Mouse (Mus musculus): ENCODE measurements around the gene Cyp4f14.

Cyp4f14 gene

DNA sequence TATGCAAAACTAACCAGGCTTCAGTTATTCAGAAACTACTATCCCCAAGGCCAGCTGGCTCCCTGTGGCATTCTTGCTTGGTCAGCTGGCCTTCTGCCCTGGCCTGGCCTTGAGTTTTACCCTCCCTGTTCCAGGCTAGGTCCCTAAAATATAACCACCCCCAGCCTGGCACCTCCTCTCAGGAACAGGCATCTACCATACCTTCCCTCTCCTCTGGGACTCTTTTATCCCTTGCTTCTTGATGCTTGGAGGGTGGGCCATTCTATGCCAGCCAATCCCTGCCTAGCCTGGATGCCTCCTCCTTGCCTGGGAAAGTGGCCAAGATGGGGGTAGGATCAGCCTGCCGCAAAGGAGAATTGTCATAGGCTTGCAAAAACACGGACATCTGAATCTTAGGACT is at the start of gene Cyp4f14:
Cyp4f14 (minus strand) TSS at position 212 of the 400 bp plus-strand sequence.
- DNase-seq (ENCODE audit: low spot score in 2 of 2) = peak; percentile 24 to 32

DNA sequence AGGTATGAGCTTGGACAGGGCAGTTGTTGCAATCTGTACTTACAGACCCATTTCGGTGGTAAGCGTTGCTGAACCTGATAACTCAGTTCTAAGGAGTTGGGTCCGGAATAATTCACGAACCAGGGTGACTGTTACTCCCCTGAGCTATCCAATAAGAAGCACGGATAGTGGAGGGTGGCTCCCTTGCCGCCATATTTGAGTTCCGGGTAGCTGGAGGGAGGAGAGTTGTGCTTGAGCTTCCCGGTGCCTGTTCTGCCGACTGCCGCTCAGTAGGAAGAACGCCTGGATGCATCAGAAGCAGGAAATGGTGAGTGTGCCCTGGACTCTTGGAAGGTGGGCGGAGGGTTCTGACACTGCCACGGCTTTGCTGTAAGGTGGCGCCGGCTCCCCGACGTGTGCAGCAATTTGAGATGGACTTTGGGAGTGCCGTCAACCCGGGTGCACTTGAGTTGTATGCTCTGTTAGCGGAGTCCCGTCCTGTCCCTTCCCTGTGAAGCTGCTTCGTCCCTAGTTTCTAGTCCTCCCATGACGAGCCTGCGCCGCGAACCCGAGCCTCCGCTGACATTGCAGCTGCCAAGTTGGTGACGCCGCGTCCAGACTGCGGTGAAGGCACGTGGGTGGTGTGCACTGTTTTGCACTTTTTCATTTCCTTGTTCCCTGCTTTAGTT is 48.6 kb upstream of the Cyp4f14 start, which contains the start of gene Zfp472:
Zfp472 (plus strand) TSS at position 192 of the 668 bp plus-strand sequence.
- peak; percentile 95 to 96 for DNase-seq (ENCODE audit: low spot score in 2 of 2)

- no peak for DNase-seq (ENCODE audit: low spot score in 2 of 2)
Observed at GRCm38 (mm10) chr17:32965253-32965622, 48.1 kb upstream of the Cyp4f14 start.

GRCm38 (mm10) chr17:32951441-32951840 is 34.3 kb upstream of the Cyp4f14 start:
- peak; percentile 52 to 67 for DNase-seq (ENCODE audit: low spot score in 2 of 2)

DNA sequence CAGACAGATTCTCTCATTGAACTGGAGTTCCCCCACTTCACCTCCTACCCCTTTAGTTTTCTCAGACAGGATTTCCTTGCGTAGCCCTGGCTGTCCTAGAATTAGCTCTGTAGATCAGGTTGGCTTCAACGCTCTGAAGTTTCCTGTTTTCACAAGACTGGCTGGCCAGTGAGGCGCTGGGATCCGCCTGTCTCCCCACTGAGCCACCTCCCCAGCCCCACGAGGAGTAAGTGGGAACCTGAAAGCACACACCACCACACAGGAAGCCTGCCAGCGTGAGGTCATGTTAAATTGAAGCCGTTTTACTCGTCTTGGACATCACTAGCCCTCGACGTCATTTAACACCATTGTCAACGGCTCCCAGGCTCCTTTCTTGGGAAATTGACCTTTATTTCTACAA is 33.9 kb upstream of the Cyp4f14 start:
- DNase-seq (ENCODE audit: low spot score in 2 of 2) = no peak

DNA sequence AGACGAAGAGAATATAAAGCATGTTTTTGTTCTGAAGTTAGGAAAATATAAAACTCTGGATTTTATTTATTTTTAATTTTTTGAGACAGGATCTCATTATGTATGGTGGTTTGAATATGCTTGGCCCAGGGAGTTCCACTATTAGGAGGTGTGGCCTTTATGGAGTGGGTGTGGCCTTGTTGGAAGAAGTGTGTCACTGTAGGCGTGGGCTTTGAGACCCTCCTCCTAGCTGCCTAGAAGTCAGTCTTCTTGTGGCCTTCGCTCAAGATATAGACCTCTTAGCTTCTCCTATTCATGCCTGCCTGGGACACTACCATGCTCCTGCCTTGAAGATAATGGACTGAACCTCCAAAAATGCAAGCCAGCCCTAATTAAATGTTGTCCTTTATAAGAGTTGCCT is 33.0 kb upstream of the Cyp4f14 start:
- no peak for DNase-seq (ENCODE audit: low spot score in 2 of 2)

GRCm38 (mm10) chr17:32947215-32947914 is 30.2 kb upstream of the Cyp4f14 start, which contains the start of gene Cyp4f13:
Gene Cyp4f13, minus strand, starts transcription at chr17:32947402.
- DNase-seq (ENCODE audit: low spot score in 2 of 2) = peak; percentile 98

DNA sequence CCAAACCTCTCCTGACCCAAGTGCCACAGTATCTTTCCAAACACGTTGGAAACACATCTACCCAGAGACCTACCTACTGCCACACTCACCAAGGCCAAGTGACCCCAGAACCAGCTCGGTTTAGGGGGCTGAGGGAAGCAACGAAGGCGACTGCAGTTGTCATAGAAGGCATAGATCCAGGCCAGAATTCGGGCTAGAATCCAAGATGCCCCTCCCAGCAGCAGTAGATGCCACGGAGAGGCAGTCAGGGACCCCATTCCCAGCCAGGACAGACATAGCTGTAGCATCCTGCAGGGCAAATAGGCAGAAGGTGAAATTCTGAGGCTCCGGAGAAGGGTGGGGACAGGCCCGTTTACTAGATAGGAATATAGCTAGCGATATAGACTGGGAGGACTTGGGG is 29.6 kb upstream of the Cyp4f14 start:
- DNase-seq (ENCODE audit: low spot score in 2 of 2) = peak in 1 of 2 experiments; percentile 4

GRCm38 (mm10) chr17:32944402-32945035 is 27.4 kb upstream of the Cyp4f14 start:
- no peak for DNase-seq (ENCODE audit: low spot score in 2 of 2)

DNA sequence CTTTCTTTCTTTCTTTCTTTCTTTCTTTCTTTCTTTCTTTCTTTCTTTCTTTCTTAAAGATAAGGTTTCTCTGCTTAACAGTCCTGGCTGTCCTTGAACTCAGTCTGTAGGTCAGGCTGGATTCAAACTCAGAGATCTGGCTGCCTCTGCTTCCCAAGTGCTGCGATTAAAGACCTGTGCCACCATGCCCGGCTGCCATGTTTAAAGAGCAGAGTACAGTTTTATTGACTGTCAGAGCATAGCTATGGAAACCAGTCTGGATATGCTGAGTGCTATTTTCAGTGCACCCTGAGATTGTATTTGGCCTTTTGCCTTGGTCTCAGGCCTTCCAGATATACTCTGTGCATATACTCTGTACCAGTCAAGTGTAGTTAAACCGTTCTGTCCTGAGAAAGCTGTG is 26.5 kb upstream of the Cyp4f14 start:
- no peak for DNase-seq (ENCODE audit: low spot score in 2 of 2)

DNA sequence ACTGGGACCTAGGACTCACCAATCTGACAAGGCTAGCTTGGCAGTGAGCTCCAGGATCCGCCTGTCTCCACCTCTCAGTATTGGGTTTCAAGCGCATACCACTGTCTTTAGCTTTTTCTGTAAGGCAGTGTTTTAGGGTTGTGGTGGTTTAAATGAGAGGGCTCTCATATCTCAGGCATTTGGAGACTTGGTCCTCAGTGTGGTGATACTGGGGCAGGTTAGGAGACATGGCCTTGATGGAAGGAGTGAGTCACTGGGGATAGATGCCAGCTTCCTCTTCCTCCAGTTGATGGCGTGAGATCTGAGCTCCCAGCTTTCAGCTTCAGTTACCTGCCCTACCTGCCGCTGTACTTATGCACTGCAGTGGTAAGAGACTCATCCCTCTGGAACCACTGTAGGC is 22.7 kb upstream of the Cyp4f14 start:
- no peak for DNase-seq (ENCODE audit: low spot score in 2 of 2)

- DNase-seq (ENCODE audit: low spot score in 2 of 2) = no peak
Observed at GRCm38 (mm10) chr17:32927803-32928202, 10.7 kb upstream of the Cyp4f14 start.

DNA sequence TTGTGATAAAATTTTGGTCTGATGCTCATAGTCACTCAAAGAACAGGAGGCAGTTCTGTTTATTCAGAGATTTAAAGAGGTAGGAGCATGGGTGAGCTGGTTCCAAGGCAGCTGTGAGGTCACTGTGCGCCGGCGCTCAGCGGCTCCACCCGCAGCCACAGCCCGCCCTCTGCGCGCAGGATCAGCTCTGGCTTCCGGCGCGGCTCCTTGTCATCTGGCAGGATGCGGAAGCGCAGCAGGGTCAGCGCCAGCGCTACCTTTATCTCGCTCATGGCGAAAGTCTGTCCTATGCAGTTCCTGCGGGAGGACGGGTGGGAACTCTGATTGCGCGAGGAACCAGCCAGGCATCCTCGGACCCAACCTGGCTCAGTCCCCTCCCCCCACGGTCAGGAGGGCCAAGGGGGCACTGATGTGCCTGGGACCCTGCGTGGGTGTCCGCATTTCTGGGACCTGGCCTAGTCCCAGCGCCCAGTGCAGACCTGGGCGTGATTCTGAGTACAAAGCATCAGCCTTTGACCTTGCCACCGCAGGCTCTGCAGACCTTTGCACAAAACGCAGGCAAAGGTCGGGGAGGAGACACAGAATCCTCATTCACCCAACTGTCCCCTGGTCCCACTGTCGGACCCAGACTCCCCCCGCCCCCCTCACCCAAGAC is 7.6 kb upstream of the Cyp4f14 start:
- peak; percentile 75 to 76 for DNase-seq (ENCODE audit: low spot score in 2 of 2)

GRCm38 (mm10) chr17:32923681-32924080 is 6.5 kb upstream of the Cyp4f14 start:
- DNase-seq (ENCODE audit: low spot score in 2 of 2) = no peak

- DNase-seq (ENCODE audit: low spot score in 2 of 2) = no peak
Observed at GRCm38 (mm10) chr17:32919123-32919522, 2.0 kb upstream of the Cyp4f14 start.

GRCm38 (mm10) chr17:32916075-32916474 is 1.1 kb downstream of the Cyp4f14 start:
- DNase-seq (ENCODE audit: low spot score in 2 of 2) = no peak

DNA sequence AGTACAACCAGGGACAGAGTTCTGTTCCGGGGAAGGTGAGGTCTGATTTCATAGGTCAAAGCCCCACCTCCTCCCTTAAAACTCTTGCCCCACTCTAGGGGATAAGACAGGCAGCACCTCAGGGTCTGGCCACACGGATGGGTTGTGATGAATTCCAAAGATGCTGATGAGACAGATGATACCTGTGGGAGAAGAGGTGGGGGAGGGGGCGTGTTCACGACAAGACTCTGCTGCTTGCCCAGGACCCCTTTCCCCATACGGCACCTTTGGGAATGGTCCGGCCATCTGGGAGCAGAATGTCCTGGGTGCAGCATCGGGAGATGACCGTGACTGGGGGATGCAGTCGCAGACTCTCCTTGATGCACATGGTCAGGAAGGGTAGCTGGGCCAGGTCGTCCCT is 11.0 kb downstream of the Cyp4f14 start:
- no peak for DNase-seq (ENCODE audit: low spot score in 2 of 2)

GRCm38 (mm10) chr17:32905239-32905638 is 11.9 kb downstream of the Cyp4f14 start:
- no peak for DNase-seq (ENCODE audit: low spot score in 2 of 2)

- no peak for DNase-seq (ENCODE audit: low spot score in 2 of 2)
Observed at GRCm38 (mm10) chr17:32904414-32904813, 12.7 kb downstream of the Cyp4f14 start.

DNA sequence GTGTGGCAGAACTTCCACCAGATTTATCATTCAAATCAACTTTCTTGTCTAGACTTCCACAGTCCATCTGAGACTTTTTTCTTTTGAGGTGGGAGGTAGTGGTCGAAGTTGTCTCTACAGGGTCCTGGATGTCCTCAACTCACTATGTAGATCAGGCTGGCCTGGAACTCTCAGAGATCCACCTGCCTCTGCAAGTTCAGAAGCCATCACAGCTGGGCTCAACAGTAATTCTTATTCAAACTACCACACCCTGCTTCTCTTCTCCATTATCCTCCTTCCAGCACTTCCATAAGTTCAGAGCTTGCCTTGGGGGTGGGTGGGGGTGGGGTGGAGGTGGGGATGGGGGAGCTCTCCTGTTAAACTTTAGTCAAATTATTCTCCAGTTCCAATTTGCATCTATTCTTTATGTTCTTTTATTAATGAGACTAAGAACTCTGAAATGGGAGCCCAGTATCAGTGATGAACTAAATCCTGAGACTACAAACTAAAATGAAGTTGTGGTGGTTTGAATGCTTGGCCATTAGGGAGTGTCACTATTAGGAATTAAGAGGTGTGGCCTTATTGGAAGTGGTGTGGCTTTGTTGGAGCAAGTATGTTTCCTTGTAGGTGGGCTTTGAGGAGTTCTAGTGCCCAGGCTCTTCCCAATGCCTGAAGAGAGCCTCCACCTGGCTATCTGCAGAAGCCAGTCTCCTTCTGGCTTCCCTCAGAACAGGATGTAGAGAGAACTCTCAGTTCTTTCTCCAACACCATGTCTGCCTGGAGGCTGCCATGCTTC is 15.2 kb downstream of the Cyp4f14 start:
- DNase-seq (ENCODE audit: low spot score in 2 of 2) = no peak

GRCm38 (mm10) chr17:32895421-32895820 is 21.7 kb downstream of the Cyp4f14 start:
- DNase-seq (ENCODE audit: low spot score in 2 of 2) = no peak

All from heart, adult 9 months (tissue).